Mouse (Mus musculus) lung, embryonic 16.5 days (tissue): Measurements from ENCODE around the gene Btnl2. TPM values are rescaled to one million over a fixed set of nuclear protein-coding genes. Genes with fewer than 3 reads are reported as not detected.
"Not testable (repeated sequence)": the region's sequence is repeated elsewhere in the genome, so short reads cannot be mapped to it uniquely, and the experiment has no call there.

Experiments
- ATAC-seq: fragments of 200-750 bp; cut with Nextera tagmentation; 2 replicates; pipeline ENCODE4 v1.8.0; 2017; ENCODE audit warnings: low read depth, mild to moderate bottlenecking, moderate library complexity
- H3K27ac ChIP-seq: fragments of 300-500 bp; sonication (generic); 2 replicates; pipeline ENCODE4 v1.5.1; 2014; ENCODE audit warnings: mild to moderate bottlenecking, control low read depth, low read length
- H3K27me3 ChIP-seq: fragments of 300-500 bp; sonication (generic); 2 replicates; pipeline ENCODE4 v1.6.1; 2014; ENCODE audit warnings: low read depth, low read length, mixed read lengths; ENCODE audit not compliant: control insufficient read depth, insufficient read depth
- H3K36me3 ChIP-seq: fragments of 300-500 bp; sonication (generic); 2 replicates; pipeline ENCODE4 v1.6.1; 2014; ENCODE audit warnings: low read length; ENCODE audit not compliant: control insufficient read depth, insufficient read depth
- H3K4me1 ChIP-seq: fragments of 300-500 bp; sonication (generic); replicated peaks from 2 replicates; pipeline ENCODE4 v1.6.1; 2014; ENCODE audit warnings: low read length, mixed read lengths; ENCODE audit not compliant: control insufficient read depth, insufficient read depth
- H3K4me2 ChIP-seq: fragments of 300-500 bp; sonication (generic); 2 replicates; pipeline ENCODE4 v1.6.1; 2014; ENCODE audit warnings: low read depth, low read length, control low read depth
- H3K4me3 ChIP-seq: fragments of 300-500 bp; sonication (generic); 2 replicates; pipeline ENCODE4 v1.5.1; 2014; ENCODE audit warnings: mild to moderate bottlenecking, low read length, control low read depth
- H3K9ac ChIP-seq: fragments of 300-500 bp; sonication (generic); 2 replicates; pipeline ENCODE4 v1.6.1; 2014; ENCODE audit warnings: low read length, control low read depth
- H3K9me3 ChIP-seq: fragments of 300-500 bp; sonication (generic); 2 replicates; pipeline ENCODE4 v1.6.1; 2016; ENCODE audit warnings: low read length; ENCODE audit not compliant: control insufficient read depth
- WGBS: fragments of 180-500 bp; shearing (Covaris S2); extraction: QIAGEN DNeasy Blood & Tissue Kit; methylation state at CpG from one replicate; pipeline ENCODE4 v1.1.7; 2014; 5-methylcytosine and 5-hydroxymethylcytosine counted together
- polyA plus RNA-seq: library from polyadenylated mRNA; unstranded; fragments of >200 nt; fragmentation: Nextera tagmentation; extraction: Ambion mirVana; gene quantifications from 2 replicates; pipeline ENCODE4 v1.2.1, GENCODE M21; 2015

Gene Btnl2
- 0.09 TPM in 1 of 2 replicates, not detected in the other for polyA plus RNA-seq

DNA sequence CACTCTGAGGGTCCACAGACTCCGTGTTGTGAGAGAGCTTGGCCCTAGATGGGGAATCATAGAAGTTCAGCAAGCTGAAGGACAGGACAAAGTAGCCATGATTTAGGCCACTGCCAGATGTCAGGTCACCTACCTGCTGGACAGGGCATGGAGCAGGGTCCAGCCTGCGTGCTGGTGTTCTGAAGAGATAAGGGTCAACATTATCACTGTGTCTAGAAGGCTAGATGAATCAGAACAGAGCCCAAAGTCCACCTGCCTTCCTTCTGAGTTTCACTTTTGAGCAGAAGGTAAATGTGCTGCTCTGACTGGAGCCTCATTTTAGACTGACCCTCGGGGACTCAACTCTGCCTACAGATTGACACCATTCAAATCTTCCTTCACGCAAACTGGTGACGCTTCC, at the start of gene Btnl2:
TSS of gene Btnl2 (plus strand) at position 284 of the 400 bp plus-strand sequence.
- ATAC-seq, result no peak
- Histone ChIP-seq H3K4me3 (no peak within 1 kb of the TSS), H3K4me1 (no peaks in the 10 kb centered on the region), H3K9ac (no peak within 1 kb of the TSS), H3K27me3 (no peaks in the 10 kb centered on the region), H3K9me3 (no peaks in the 10 kb centered on the region), H3K4me2 (no peak within 1 kb of the TSS), H3K27ac (no peak within 1 kb of the TSS), H3K36me3 (no peaks in the 10 kb centered on the region)
- 84% methylated on average over 5 of the region's 5 CpGs for WGBS

- no peaks in the 10 kb centered on the region for H3K9me3 ChIP-seq
- no peaks in the 10 kb centered on the region for H3K36me3 ChIP-seq
- peak; percentile 79 for ATAC-seq
- no peak within 1 kb of the TSS for H3K4me2 ChIP-seq
- peaks cover 3% of the 10 kb centered on the region for H3K27me3 ChIP-seq
- no peak within 1 kb of the TSS for H3K4me3 ChIP-seq
- H3K27ac ChIP-seq, result no peak within 1 kb of the TSS
- H3K9ac ChIP-seq, result no peak within 1 kb of the TSS
- H3K4me1 ChIP-seq, result no peaks in the 10 kb centered on the region; the same call in 1 of the 2 replicates
Observed at GRCm38 (mm10) chr17:34305380-34306030, 49.1 kb upstream of the Btnl2 start, which contains the start of gene H2-Eb1. TSS of gene H2-Eb1 (plus strand) at chr17:34305867.

DNA sequence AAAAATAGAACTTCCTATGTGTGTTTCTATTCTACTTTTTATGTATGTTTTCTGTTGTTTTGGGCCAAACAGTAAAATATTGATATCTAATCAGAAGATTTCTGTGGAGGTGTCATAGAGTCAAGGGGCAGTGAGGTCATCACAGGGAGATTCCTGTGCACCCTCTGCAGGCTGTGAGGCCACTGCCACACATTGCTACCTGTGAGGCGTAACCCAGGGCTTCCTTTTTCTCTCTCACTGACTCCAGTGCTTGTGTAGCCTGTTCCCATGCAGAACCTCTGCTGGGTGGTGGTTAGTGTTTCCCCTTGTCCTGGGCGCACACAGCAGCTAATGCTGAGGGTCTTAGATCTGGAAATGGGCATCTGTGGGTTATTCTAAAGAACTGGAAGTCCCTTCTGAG, 48.2 kb upstream of the Btnl2 start:
- no peaks in the 10 kb centered on the region; the same call in 1 of the 2 replicates for H3K4me1 ChIP-seq
- H3K4me2 ChIP-seq, result no peak overlapping the region
- H3K36me3 ChIP-seq, result no peaks in the 10 kb centered on the region
- H3K9me3 ChIP-seq, result no peaks in the 10 kb centered on the region
- 86% methylated on average over 2 of the region's 2 CpGs for WGBS
- H3K27me3 ChIP-seq, result peaks cover 3% of the 10 kb centered on the region
- H3K9ac ChIP-seq, result no peak overlapping the region
- no peak overlapping the region for H3K4me3 ChIP-seq
- no peak overlapping the region for H3K27ac ChIP-seq
- no peak for ATAC-seq

GRCm38 (mm10) chr17:34307216-34307615, 47.4 kb upstream of the Btnl2 start:
- H3K4me3 ChIP-seq, result no peak overlapping the region

DNA sequence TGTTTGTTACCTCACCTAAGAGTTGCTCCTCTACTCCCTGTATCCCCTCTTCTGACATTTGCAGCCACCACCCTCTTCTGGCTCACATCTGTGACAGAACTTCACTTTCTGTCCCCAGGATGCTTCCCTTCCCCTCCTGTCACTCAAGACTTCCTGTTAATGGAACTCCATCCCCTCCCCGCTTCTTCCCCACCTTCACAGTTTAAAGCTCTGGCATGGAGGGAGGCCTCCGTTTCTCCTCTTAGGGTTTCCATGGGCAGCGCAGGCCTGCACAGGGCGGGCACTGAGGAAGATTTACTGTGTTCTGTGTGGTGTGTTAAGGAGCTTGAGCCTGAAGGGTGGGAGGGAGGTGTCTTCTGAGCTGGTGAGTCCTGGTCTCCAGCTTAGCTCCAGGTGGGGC, 46.5 kb upstream of the Btnl2 start:
- H3K4me3 ChIP-seq, result no peak overlapping the region
- no peak overlapping the region for H3K4me2 ChIP-seq
- ATAC-seq, result no peak
- H3K27ac ChIP-seq, result no peak overlapping the region
- WGBS, result 79% methylated on average over 4 of the region's 4 CpGs
- H3K4me1 ChIP-seq, result no peaks in the 10 kb centered on the region; the same call in 1 of the 2 replicates
- no peaks in the 10 kb centered on the region for H3K36me3 ChIP-seq
- no peak overlapping the region for H3K9ac ChIP-seq
- H3K27me3 ChIP-seq, result peaks cover 3% of the 10 kb centered on the region
- H3K9me3 ChIP-seq, result no peaks in the 10 kb centered on the region

More at GRCm38 (mm10) chr17:34307216-34307615, 47.4 kb upstream of the Btnl2 start:
- no peaks in the 10 kb centered on the region for H3K9me3 ChIP-seq
- H3K4me1 ChIP-seq, result no peaks in the 10 kb centered on the region; the same call in 1 of the 2 replicates
- ATAC-seq, result no peak
- no peak overlapping the region for H3K4me2 ChIP-seq
- H3K27me3 ChIP-seq, result peaks cover 3% of the 10 kb centered on the region
- H3K9ac ChIP-seq, result no peak overlapping the region
- no peaks in the 10 kb centered on the region for H3K36me3 ChIP-seq
- H3K27ac ChIP-seq, result no peak overlapping the region

- WGBS, result 23% methylated on average over 10 of the region's 10 CpGs
- Histone ChIP-seq H3K4me2 (peak overlapping the region; percentile 70), H3K36me3 (no peaks in the 10 kb centered on the region), H3K4me3 (peak overlapping the region; percentile 72), H3K9me3 (no peaks in the 10 kb centered on the region), H3K4me1 (no peaks in the 10 kb centered on the region; the same call in 1 of the 2 replicates), H3K27me3 (peaks cover 3% of the 10 kb centered on the region), H3K9ac (peak overlapping the region; percentile 77), H3K27ac (no peak overlapping the region)
- no peak for ATAC-seq
Observed at GRCm38 (mm10) chr17:34309225-34309624, 45.4 kb upstream of the Btnl2 start.

- H3K4me3 ChIP-seq, result peak overlapping the region; percentile 72
- H3K9ac ChIP-seq, result peak overlapping the region; percentile 77
- no peaks in the 10 kb centered on the region for H3K36me3 ChIP-seq
- H3K4me1 ChIP-seq, result no peaks in the 10 kb centered on the region; the same call in 1 of the 2 replicates
- H3K27ac ChIP-seq, result no peak overlapping the region
- peak overlapping the region; percentile 70 for H3K4me2 ChIP-seq
- peaks cover 3% of the 10 kb centered on the region for H3K27me3 ChIP-seq
- ATAC-seq, result peak; percentile 86
- 21% methylated on average over 38 of the region's 38 CpGs for WGBS
- no peaks in the 10 kb centered on the region for H3K9me3 ChIP-seq
Observed at GRCm38 (mm10) chr17:34309683-34310385, 44.8 kb upstream of the Btnl2 start.

DNA sequence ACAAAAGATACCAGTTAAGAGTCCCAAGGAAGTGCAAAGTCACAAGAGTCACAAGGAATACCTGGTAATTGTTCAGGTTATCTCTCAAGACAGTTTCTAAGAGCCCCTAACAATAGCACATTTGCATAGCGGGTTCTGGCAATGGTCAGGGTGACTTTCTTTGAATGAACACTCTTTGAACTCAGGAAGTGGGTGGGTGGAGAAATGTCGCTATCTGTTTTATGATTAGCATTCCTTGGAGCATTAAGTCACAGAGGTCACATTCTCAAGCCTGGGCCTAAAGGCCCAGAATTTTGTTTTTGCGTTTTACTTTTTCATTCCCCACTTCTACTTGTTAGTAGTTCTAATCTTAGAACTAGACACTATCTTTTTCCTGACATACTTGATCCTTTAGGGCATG, 44.1 kb upstream of the Btnl2 start:
- H3K4me2 ChIP-seq, ATAC-seq, H3K36me3 ChIP-seq, H3K9ac ChIP-seq, H3K4me3 ChIP-seq, H3K27me3 ChIP-seq, H3K9me3 ChIP-seq, H3K4me1 ChIP-seq, H3K27ac ChIP-seq: not testable (repeated sequence)
- WGBS, result 76% methylated on average over 3 of the region's 3 CpGs

GRCm38 (mm10) chr17:34312185-34312584, 42.4 kb upstream of the Btnl2 start:
- no peak overlapping the region for H3K9ac ChIP-seq
- ATAC-seq, result no peak
- peaks cover 3% of the 10 kb centered on the region for H3K27me3 ChIP-seq
- 81% methylated on average over 1 of the region's 1 CpGs for WGBS
- no peaks in the 10 kb centered on the region for H3K36me3 ChIP-seq
- no peaks in the 10 kb centered on the region; the same call in 1 of the 2 replicates for H3K4me1 ChIP-seq
- no peak overlapping the region for H3K4me3 ChIP-seq
- H3K27ac ChIP-seq, result no peak overlapping the region
- no peaks in the 10 kb centered on the region for H3K9me3 ChIP-seq
- no peak overlapping the region for H3K4me2 ChIP-seq
